ENCODE assay signal across 11 mouse cellular contexts in genomic region chr6:97855420-97856170, GRCm38 (mm10). TPM values are rescaled to one million over a fixed set of nuclear protein-coding genes. Genes with fewer than 3 reads are reported as not detected.
A peak's percentile ranks its signal among the peaks of the same experiment; 100 is the strongest.
DNase-seq lines count a peak whose midpoint lies in the region; ATAC-seq lines count a peak whose summit lies in the region.
"Had no signal": no experiment of that assay in that cellular context is flagged by ENCODE, and none has a peak within 500 bp of the region (broad histone marks: within the 10 kb centered on the region; RNA-seq: fewer than 3 reads in every experiment).

No protein-coding gene starts in this region.

- peak overlapping the region; percentile 50 for H3K27ac ChIP-seq in brown adipose tissue, adult 24 weeks (replicated peaks; ENCODE audit: low read depth, low read length)
- peak overlapping the region; percentile 70 for H3K27ac ChIP-seq in heart, embryonic 15.5 days
- no peak overlapping the region for H3K27ac ChIP-seq in liver, embryonic 11.5 days (ENCODE audit: low read depth, low read length)
- H3K27ac ChIP-seq: forebrain, embryonic 10.5 days; liver, embryonic 15.5 days had no signal

- H3K9ac ChIP-seq in heart, embryonic 15.5 days, result no peak overlapping the region
- H3K9ac ChIP-seq in liver, embryonic 11.5 days (ENCODE audit: low read depth, low read length), result no peak overlapping the region
- H3K9ac ChIP-seq: liver, embryonic 15.5 days had no signal

- WGBS in heart, embryonic 15.5 days, result 50% methylated on average over 8 of the region's 8 CpGs
- 80% methylated on average over 8 of the region's 8 CpGs for WGBS in liver, embryonic 11.5 days

- intact Hi-C loops in heart, postnatal 25 days (cut with DNase I), result loop anchor here (5.0 to 10.0 kb wide), 2 partner anchors 93 to 149 kb away; no protein-coding TSS in a partner anchor

- ATAC-seq in heart, embryonic 15.5 days (replicated peaks; ENCODE audit: insufficient number of reproducible peaks, insufficient read depth, low FRiP score, low read depth), result no peak; the same call in 1 of the 2 replicates
- 0 out of 2 replicates have a peak, but pooled peaks have one; percentile 23 for ATAC-seq in megakaryocyte, adult 5-6 weeks (ENCODE audit: poor library complexity, severe bottlenecking)
- ATAC-seq in liver, embryonic 11.5 days (replicated peaks; ENCODE audit: low FRiP score), result no peak

- no peak overlapping the region for H3K4me3 ChIP-seq in brown adipose tissue, adult 24 weeks (ENCODE audit: insufficient read depth, low read depth, low read length)
- H3K4me3 ChIP-seq in heart, embryonic 15.5 days, result no peak overlapping the region
- H3K4me3 ChIP-seq in liver, embryonic 11.5 days (ENCODE audit: low read depth, low read length), result no peak overlapping the region
- H3K4me3 ChIP-seq: forebrain, embryonic 10.5 days; liver, embryonic 15.5 days had no signal

- H3K4me1 ChIP-seq in brown adipose tissue, adult 24 weeks (ENCODE audit: control insufficient read depth, insufficient read depth, insufficient read length, low read length), result peaks cover 7% of the 10 kb centered on the region; the same call in 1 of the 2 replicates
- peaks cover 28% of the 10 kb centered on the region for H3K4me1 ChIP-seq in heart, embryonic 15.5 days (replicated peaks)
- H3K4me1 ChIP-seq in liver, embryonic 11.5 days (replicated peaks; ENCODE audit: control insufficient read depth, insufficient read depth, low read length), result no peaks in the 10 kb centered on the region
- H3K4me1 ChIP-seq: forebrain, embryonic 10.5 days; liver, embryonic 15.5 days had no signal

- peak; percentile 95 for DNase-seq in heart, adult 11 months
- DNase-seq in heart, postnatal 25 days (ENCODE audit: low spot score), result no peak
- DNase-seq in spleen, postnatal 4 days (ENCODE audit: low spot score in 2 of 2), result no peak
- DNase-seq in urinary bladder, postnatal 4 days (ENCODE audit: low spot score in 2 of 2), result no peak
- no peak for DNase-seq in liver, embryonic 11.5 days (ENCODE audit: low spot score)
- DNase-seq: kidney, adult 2 months had no signal

- H3K36me3 ChIP-seq in heart, embryonic 15.5 days, result no peaks in the 10 kb centered on the region
- no peaks in the 10 kb centered on the region for H3K36me3 ChIP-seq in liver, embryonic 11.5 days (ENCODE audit: control insufficient read depth, insufficient read depth, low read length)
- H3K36me3 ChIP-seq: forebrain, embryonic 10.5 days; liver, embryonic 15.5 days had no signal

- H3K27me3 ChIP-seq in heart, embryonic 15.5 days, result no peaks in the 10 kb centered on the region
- no peaks in the 10 kb centered on the region for H3K27me3 ChIP-seq in liver, embryonic 11.5 days (replicated peaks; ENCODE audit: control insufficient read depth, insufficient read depth, low read length)
- H3K27me3 ChIP-seq: liver, embryonic 15.5 days had no signal

- H3K9me3 ChIP-seq in heart, embryonic 15.5 days (replicated peaks), result no peaks in the 10 kb centered on the region
- no peaks in the 10 kb centered on the region for H3K9me3 ChIP-seq in liver, embryonic 11.5 days (ENCODE audit: control insufficient read depth, low read length)
- H3K9me3 ChIP-seq: forebrain, embryonic 10.5 days; liver, embryonic 15.5 days had no signal

- no peak overlapping the region for H3K4me2 ChIP-seq in heart, embryonic 15.5 days
- H3K4me2 ChIP-seq in liver, embryonic 11.5 days, result no peak overlapping the region
- H3K4me2 ChIP-seq: liver, embryonic 15.5 days had no signal

RNA-seq across cellular contexts. Expression of gene Mitf, which starts 48.7 kb away (rescaled TPM):
- total RNA-seq in heart, postnatal 25 days (2021), result 10 to 100 TPM; 50.9 to 59.9 TPM
- polyA plus RNA-seq in brown adipose tissue, adult 24 weeks (2012; ENCODE audit: insufficient read depth, insufficient read length, missing spikeins), result 2.9 and 3.0 TPM in 2 replicates
- 17.0 and 21.7 TPM in 2 replicates for polyA plus RNA-seq in heart, embryonic 15.5 days (2015; fragmentation: Nextera tagmentation; extraction: Ambion mirVana)
- 11.1 and 15.6 TPM in 2 replicates for total RNA-seq in megakaryocyte, adult 5-6 weeks (2015)
- total RNA-seq in megakaryocyte, adult 5-6 weeks (2017), result 8.8 and 14.4 TPM in 2 replicates
- 0.27 and 1.0 TPM in 2 replicates for polyA plus RNA-seq in liver, embryonic 11.5 days (2014; fragmentation: Nextera tagmentation; extraction: Ambion mirVana)
